Mouse (Mus musculus) liver (tissue): ENCODE data around the gene P2rx4.

Experiments used
- DNase-seq: peaks from one replicate; pipeline ENCODE4 v3.0.0-alpha.2; 2020; ENCODE audit warnings: mixed read lengths

The P2rx4 gene

GRCm38 (mm10) chr5:122704571-122704970 lies 2.8 kb upstream of the P2rx4 start:
- no peak for DNase-seq

DNA sequence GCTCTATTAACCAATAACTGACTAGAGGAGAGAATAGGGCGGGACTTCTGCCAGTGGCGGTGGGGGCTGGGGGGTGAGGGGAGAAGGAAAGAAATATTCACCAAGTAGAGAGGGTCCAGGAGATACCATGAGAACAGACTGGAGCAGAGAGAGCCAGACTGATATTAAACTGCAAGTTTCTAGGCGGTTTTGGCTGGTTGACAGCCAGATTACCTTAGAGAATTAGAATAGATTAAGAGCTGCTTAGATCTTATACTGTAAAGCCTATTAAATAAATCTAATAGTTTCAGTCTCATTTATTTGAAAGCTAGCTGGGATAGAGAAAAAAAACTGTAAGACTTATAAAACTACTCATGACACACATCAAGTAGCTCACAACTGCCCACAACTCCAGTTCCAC lies 2.2 kb upstream of the P2rx4 start:
- DNase-seq, result no peak

DNA sequence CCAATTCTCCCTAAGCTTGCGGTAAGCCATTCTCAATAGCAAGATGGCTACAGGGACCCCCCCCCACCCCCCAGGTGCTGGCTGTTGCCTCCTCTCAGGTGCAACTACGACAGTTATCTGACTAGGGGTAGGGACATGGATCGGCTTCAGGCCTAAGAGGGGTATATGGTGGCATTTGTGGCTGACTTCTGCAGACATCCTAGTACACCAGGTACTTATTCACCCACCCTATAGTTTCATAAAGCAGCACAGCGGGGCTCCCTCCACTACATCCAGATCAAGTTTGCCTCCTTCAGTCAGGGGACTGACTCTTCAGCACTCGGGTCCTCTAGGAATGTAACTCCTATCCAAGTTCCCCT lies 448 bp upstream of the P2rx4 start:
- no peak for DNase-seq

- no peak for DNase-seq
Measured at GRCm38 (mm10) chr5:122708819-122709218, 1.5 kb downstream of the P2rx4 start.

DNA sequence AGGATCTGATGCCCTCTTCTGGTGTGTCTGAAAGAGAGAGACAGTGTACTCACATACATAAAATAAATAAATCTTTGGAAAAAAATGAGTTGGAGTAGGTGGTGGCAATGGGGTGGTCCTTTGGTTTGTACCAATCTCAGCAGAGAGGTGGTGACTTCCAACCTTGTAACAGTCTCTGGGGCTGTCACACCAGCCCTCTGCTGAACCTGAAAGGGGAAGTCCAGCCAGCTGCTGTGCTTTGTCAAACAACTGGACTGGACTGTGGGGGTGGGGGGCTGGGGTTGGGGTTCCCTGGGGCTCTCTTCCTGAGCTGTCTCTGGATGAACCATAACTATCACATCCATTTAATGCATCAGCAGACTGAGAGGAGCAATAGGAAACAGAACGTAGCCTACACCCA lies 8.4 kb downstream of the P2rx4 start:
- DNase-seq, result no peak

DNA sequence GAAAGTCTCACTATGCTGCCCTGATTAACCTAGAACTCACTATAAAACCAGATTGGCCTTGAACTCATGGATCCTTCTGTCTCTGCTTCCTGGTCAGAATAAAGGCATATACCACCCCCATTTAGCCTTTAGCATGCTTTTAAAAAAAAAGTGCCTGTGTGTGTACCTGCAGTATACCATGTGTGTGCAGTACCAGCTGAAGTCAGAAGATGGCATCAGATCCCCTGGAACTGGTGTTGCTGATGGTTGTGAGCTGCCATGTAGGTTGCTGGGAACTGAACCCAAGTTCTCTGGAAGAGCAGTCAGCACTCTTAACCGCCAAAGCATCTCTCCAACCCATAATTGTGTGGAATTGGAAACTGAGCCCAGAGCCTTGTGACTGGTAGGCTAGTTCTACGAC lies 9.4 kb downstream of the P2rx4 start:
- DNase-seq, result no peak

- DNase-seq, result no peak
Measured at GRCm38 (mm10) chr5:122718400-122718799, 11.1 kb downstream of the P2rx4 start.

GRCm38 (mm10) chr5:122719168-122719567 lies 11.8 kb downstream of the P2rx4 start:
- DNase-seq, result no peak

DNA sequence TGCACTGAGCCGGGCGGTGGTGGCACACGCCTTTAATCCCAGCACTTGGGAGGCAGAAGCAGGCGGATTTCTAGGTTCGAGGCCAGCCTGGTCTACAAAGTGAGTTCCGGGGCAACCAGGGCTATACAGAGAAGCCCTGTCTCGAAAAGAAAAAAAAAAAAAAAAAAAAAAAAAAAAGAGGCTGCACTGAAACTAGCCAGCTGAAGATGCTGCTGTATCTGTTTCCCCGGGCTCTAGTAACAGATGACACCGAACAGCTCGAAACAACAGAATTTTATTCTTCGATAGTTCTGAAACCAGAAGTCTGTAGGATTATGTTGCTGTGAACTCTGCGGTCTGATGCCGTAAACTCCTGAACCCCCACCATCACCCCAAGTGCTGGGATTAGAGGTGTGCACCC lies 18.1 kb downstream of the P2rx4 start:
- DNase-seq, result no peak

- DNase-seq, result peak; percentile 55
Measured at GRCm38 (mm10) chr5:122726068-122726467, 18.7 kb downstream of the P2rx4 start.

DNA sequence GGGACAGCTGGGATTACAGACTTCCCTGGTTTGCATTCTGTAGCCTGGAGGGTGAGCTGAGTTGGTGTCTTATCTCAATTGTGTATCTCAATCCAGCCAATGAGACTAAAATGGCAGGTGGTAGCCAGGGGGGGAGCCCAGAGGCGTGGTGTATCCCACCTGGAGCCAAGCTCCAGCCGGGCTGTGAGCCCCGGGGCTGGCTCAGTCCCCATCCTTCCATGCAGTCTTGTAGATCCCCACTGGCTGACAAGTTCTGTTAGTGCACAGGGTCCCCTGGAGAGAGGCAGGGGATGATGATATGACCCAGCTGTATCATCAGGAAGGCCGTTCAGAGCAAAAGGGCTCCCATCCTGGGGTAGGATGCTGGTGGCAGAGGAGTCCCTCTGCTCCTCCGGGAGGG lies 19.3 kb downstream of the P2rx4 start:
- DNase-seq, result no peak

DNA sequence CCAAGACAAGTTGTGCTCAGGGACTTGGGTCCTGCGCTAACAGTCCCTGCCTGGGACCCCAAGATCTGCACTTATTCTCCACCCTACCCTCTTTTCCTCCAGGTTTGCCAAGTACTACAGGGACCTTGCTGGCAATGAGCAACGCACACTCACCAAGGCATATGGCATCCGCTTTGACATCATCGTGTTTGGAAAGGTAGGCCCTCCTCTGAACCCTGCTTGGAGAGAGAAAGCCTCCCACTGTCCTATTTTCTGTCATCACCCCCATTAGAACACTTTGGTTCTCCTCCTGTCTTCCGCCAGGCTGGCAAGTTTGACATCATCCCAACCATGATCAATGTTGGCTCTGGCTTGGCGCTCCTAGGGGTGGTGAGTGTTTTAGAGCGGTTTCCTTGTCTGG lies 19.8 kb downstream of the P2rx4 start:
- no peak for DNase-seq

- DNase-seq, result no peak
Measured at GRCm38 (mm10) chr5:122730776-122731175, 23.4 kb downstream of the P2rx4 start.

- DNase-seq, result peak; percentile 79
Measured at GRCm38 (mm10) chr5:122731321-122731720, 24.0 kb downstream of the P2rx4 start.

GRCm38 (mm10) chr5:122731991-122732673 lies 24.8 kb downstream of the P2rx4 start:
- DNase-seq, result peak; percentile 37

DNA sequence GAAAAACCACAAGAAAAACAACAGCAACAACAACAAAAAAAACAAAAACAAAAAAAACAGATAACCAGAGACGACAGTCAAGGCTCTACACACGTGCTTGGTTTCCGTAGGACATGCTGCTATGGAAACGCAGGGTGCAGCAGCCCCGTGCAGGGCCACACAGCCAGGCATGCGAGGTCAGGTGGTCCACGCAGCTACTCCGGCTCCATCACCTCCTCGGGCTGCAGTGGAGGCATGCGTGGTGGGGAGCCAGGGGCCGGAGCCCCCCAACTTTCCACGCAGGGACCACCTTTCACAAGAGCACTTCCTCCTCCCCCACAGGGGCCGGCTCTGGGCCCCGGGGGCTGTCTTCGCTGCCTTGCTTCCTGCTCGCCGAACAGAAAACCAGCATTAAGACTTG lies 26.5 kb downstream of the P2rx4 start:
- DNase-seq, result no peak

- DNase-seq, result no peak
Measured at GRCm38 (mm10) chr5:122735853-122736252, 28.5 kb downstream of the P2rx4 start.

- no peak for DNase-seq
Measured at GRCm38 (mm10) chr5:122736761-122737160, 29.4 kb downstream of the P2rx4 start.

DNA sequence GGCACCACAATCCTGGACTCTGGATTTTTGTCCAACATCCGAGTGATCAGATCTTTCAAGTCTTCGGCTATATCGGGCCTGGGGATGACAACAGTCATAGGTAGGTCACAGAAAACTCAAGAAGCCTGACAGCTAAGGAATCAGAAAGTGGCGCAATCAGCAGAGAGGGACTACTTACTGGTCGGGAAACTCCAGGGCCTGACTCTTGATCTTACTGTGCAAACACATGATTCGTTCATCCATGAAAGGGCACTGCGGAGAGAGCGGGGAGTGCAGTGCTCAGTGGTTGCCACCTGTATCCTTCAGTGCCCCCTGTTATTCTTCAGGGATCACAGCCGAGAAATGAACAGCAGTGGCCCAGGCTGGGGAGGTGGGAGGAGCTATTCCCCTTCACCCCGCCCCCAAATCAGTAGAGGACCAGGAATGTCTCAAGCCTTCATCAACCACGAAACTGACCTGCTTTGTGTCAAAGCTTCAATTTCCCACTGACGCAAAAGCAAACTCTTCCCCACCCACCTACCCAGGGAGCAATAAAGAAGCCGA lies 36.6 kb downstream of the P2rx4 start:
- DNase-seq, result no peak

- peak; percentile 2 for DNase-seq
Measured at GRCm38 (mm10) chr5:122747950-122748349, 40.6 kb downstream of the P2rx4 start.

- DNase-seq, result peak; percentile 5
Measured at GRCm38 (mm10) chr5:122754477-122754876, 47.1 kb downstream of the P2rx4 start.

GRCm38 (mm10) chr5:122755620-122756019 lies 48.3 kb downstream of the P2rx4 start:
- DNase-seq, result no peak

DNA sequence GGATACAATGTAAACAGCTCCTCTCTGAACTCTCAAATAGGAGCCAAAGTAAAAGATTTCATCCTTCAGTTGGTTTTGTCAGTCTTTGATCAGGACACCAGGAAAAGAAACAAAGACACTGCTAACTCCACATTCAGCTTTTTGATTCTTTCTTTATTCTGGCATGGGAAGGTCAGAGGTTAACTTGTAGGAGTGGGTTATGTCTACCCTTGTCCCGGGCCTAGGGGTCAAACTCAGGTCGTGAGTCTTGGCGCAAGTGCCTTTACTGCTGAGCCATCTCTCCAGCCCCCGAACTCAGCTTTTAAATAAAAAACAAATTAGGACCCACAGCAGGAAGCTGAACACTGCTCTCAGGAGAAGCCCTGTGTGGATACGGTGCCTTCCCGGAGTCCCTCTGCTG lies 48.8 kb downstream of the P2rx4 start:
- DNase-seq, result no peak

DNA sequence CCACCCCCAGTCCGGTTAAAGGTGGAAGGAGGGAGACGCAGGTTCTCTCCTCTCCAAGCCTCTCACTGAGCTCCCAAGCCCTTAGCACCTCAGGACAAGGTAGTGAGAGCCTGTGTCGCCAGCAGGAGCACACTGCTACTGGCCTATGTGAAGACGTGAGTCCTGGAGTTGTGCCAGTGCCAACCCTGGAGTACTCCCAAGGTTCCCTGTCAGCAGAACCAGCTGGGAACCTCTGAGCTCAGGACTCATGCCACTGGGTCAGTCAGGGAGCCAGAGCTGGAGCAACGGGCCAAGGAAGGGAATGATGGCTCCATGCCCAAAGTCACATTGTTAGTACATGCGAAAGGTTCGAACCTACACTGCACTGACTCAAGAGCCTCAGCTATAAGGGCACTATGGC lies 49.3 kb downstream of the P2rx4 start:
- DNase-seq, result no peak
